Mouse (Mus musculus): ENCODE results near the gene Cntd1.

DNA sequence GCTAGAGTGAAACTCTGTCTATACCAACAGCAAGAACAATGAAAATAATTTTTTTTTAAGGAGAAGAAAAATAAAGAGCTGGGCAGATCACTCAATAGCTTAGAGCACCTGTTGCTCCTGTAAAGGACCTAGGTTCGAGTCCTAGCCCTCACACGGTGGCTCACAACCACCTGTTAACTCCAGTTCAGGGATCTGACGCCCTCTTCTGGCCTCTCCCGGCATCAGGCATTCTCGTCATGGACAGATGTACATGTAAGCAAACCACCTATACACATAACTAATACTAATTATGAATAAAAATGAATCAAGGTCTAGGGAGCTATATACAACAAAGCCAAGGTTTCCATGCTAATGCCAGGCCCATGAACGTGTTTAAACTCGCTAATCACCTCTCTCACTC, 22.1 kb downstream of the Cntd1 start:
- no peak for TF ChIP-seq UBTF (IDR thresholded peaks at IDR 0.05; ENCODE audit: low read depth, low read length)
- peak; percentile 30 to 50; a peak in 3 of 4 replicates for TF ChIP-seq CTCF (conservative IDR thresholded peaks at IDR 0.05 in 1 of 2, IDR thresholded peaks at IDR 0.05 in 1 of 2; ENCODE audit: low read depth in 2 of 2, low read length in 2 of 2)
- TF ChIP-seq MAX (IDR thresholded peaks at IDR 0.05; ENCODE audit: low read length) = no peak
- no peak for TF ChIP-seq ZKSCAN1 (IDR thresholded peaks at IDR 0.05; ENCODE audit: borderline replicate concordance, low read depth, low read length)
- TF ChIP-seq POLR2A (IDR thresholded peaks at IDR 0.05; ENCODE audit: low read depth, low read length) = no peak
- TF ChIP-seq TCF12 (IDR thresholded peaks at IDR 0.05; ENCODE audit: low read depth, low read length) = no peak
- TF ChIP-seq RCOR1 (conservative IDR thresholded peaks at IDR 0.05; ENCODE audit: low read depth, low read length) = no peak
- TF ChIP-seq EP300 (IDR thresholded peaks at IDR 0.05; ENCODE audit: low read length) = no peak
- TF ChIP-seq USF1 (IDR thresholded peaks at IDR 0.05; ENCODE audit: low read depth, low read length) = no peak
- TF ChIP-seq KAT2A (IDR thresholded peaks at IDR 0.05; ENCODE audit: insufficient replicate concordance, low read length) = no peak
- no peak for TF ChIP-seq ZC3H11A (IDR thresholded peaks at IDR 0.05; ENCODE audit: low read depth, low read length)
- no peak for TF ChIP-seq BHLHE40 (IDR thresholded peaks at IDR 0.05; ENCODE audit: low read depth, low read length)
